8 mouse cellular contexts compared by ENCODE assay signal in genomic region chr1:162004821-162005770, GRCm38 (mm10). TPM values are rescaled to one million over a fixed set of nuclear protein-coding genes. Genes with fewer than 3 reads are reported as not detected.
DNase-seq lines count a peak whose midpoint lies in the region; ATAC-seq lines count a peak whose summit lies in the region.

No protein-coding gene starts in this region.

- no peak overlapping the region for H3K4me3 ChIP-seq in neural tube, embryonic 13.5 days

- H3K27me3 ChIP-seq in neural tube, embryonic 13.5 days = no peaks in the 10 kb centered on the region

- no peaks in the 10 kb centered on the region for H3K9me3 ChIP-seq in neural tube, embryonic 13.5 days

- DNase-seq in adrenal gland, adult 18-20 months (ENCODE audit: low spot score in 2 of 2) = peak; percentile 16 to 32
- DNase-seq in brain, adult 2 months (ENCODE audit: low read depth, low spot score) = peak; percentile 26
- DNase-seq in heart, adult 8-10 months (ENCODE audit: low spot score) = peak; percentile 66
- peak; percentile 64 for DNase-seq in kidney, adult 18-20 months
- peak; percentile 64 to 73 for DNase-seq in lung, adult 18-20 months
- no peak for DNase-seq in MN1 (ENCODE audit: low spot score)

- H3K27ac ChIP-seq in neural tube, embryonic 13.5 days (replicated peaks) = peak overlapping the region; percentile 71

- ATAC-seq in neural tube, embryonic 13.5 days (ENCODE audit: low read depth) = no peak
- no peak for ATAC-seq in frontal cortex, adult (ENCODE audit: low TSS enrichment)

- WGBS in neural tube, embryonic 13.5 days = 43% methylated on average over 23 of the region's 23 CpGs

- 0 out of 2 replicates have a peak, but pooled peaks cover 2% of the 10 kb centered on the region for H3K36me3 ChIP-seq in neural tube, embryonic 13.5 days

- H3K4me2 ChIP-seq in neural tube, embryonic 13.5 days = peak overlapping the region; percentile 1; the same call in 1 of the 2 replicates

- peaks cover 48% of the 10 kb centered on the region for H3K4me1 ChIP-seq in neural tube, embryonic 13.5 days (replicated peaks)

- 0 out of 2 replicates have a peak overlapping the region, but pooled peaks have one; percentile 35 for H3K9ac ChIP-seq in neural tube, embryonic 13.5 days

RNA-seq across cellular contexts. Expression of gene 4930558K02Rik, which starts 25.7 kb away (rescaled TPM):
- under 1 TPM in 1 of 2 experiments, not detected in 1; 0.32 TPM for total RNA-seq in adrenal gland, adult 18-20 months (2021)
- total RNA-seq in heart, adult 8-10 months (2022) = not detected
- not detected in 2 replicates for polyA plus RNA-seq in neural tube, embryonic 13.5 days (2015; fragmentation: Nextera tagmentation; extraction: Ambion mirVana)

RNA-seq across cellular contexts. Expression of gene Pigc, which starts 36.1 kb away (rescaled TPM):
- total RNA-seq in adrenal gland, adult 18-20 months (2021) = 10 to 100 TPM; 16.8 to 17.7 TPM
- 10 to 100 TPM in 3 of 4 experiments, 1 to 10 TPM in 1; 10.0 to 11.2 (median 10.5) TPM for total RNA-seq in heart, adult 8-10 months (2022)
- 35.9 and 36.5 TPM in 2 replicates for polyA plus RNA-seq in neural tube, embryonic 13.5 days (2015; fragmentation: Nextera tagmentation; extraction: Ambion mirVana)
